Mouse (Mus musculus) stomach, postnatal 0 days (tissue): ENCODE measurements around the gene Ldlrad3. TPM values are rescaled to one million over a fixed set of nuclear protein-coding genes. Genes with fewer than 3 reads are reported as not detected.

Experiments
- ATAC-seq: fragments of 200-750 bp; cut with Nextera tagmentation; 2 replicates; pipeline ENCODE4 v1.8.0; 2017; ENCODE audit not compliant: low FRiP score, low TSS enrichment
- DNase-seq: peaks from one replicate; pipeline ENCODE4 v3.0.0-alpha.2; 2016; ENCODE audit warnings: low spot score
- H3K27ac ChIP-seq: fragments of 300-500 bp; sonication (generic); replicated peaks from 2 replicates; pipeline ENCODE4 v1.5.1; 2014; ENCODE audit warnings: mild to moderate bottlenecking, control low read depth
- H3K27me3 ChIP-seq: fragments of 300-500 bp; sonication (generic); 2 replicates; pipeline ENCODE4 v1.6.1; 2014; ENCODE audit warnings: low read length; ENCODE audit not compliant: control insufficient read depth, insufficient read depth
- H3K36me3 ChIP-seq: fragments of 300-500 bp; sonication (generic); 2 replicates; pipeline ENCODE4 v1.6.1; 2014; ENCODE audit warnings: low read length, mixed read lengths; ENCODE audit not compliant: control insufficient read depth, insufficient read depth
- H3K4me1 ChIP-seq: fragments of 300-500 bp; sonication (generic); replicated peaks from 2 replicates; pipeline ENCODE4 v1.6.1; 2014; ENCODE audit warnings: antibody characterized with exemption; ENCODE audit not compliant: control insufficient read depth, insufficient read depth
- H3K4me2 ChIP-seq: fragments of 300-500 bp; sonication (generic); replicated peaks from 2 replicates; pipeline ENCODE4 v1.6.1; 2014; ENCODE audit warnings: low read depth, mild to moderate bottlenecking, control low read depth, moderate library complexity
- H3K4me3 ChIP-seq: fragments of 300-500 bp; sonication (generic); 2 replicates; pipeline ENCODE4 v1.5.1; 2014; ENCODE audit warnings: low read depth, low read length, control low read depth
- H3K9ac ChIP-seq: fragments of 300-500 bp; sonication (generic); 2 replicates; pipeline ENCODE4 v1.6.1; 2014; ENCODE audit warnings: mild to moderate bottlenecking, low read length, control low read depth, mixed read lengths
- H3K9me3 ChIP-seq: fragments of 300-500 bp; sonication (generic); 2 replicates; pipeline ENCODE4 v1.6.1; 2016; ENCODE audit warnings: low read length; ENCODE audit not compliant: control insufficient read depth
- CTCF ChIP-seq: IDR thresholded peaks from 2 replicates; pipeline ENCODE4 v1.5.1; 2016; ENCODE audit warnings: antibody characterized with exemption, low read depth, mild to moderate bottlenecking, moderate library complexity
- EP300 ChIP-seq: optimal IDR thresholded peaks from 2 replicates; pipeline ENCODE3; 2016; ENCODE audit warnings: antibody characterized with exemption
- WGBS: fragments of 180-500 bp; shearing (Covaris S2); extraction: QIAGEN DNeasy Blood & Tissue Kit; methylation state at CpG from one replicate; pipeline ENCODE4 v1.1.7; 2014; 5-methylcytosine and 5-hydroxymethylcytosine counted together
- polyA plus RNA-seq: library from polyadenylated mRNA; unstranded; fragments of >200 nt; fragmentation: Nextera tagmentation; extraction: Ambion mirVana; gene quantifications from 2 replicates; pipeline ENCODE4 v1.2.1, GENCODE M21; 2015

Gene Ldlrad3
- polyA plus RNA-seq, 1 experiment from 2014 or later: 20.5 TPM

DNA sequence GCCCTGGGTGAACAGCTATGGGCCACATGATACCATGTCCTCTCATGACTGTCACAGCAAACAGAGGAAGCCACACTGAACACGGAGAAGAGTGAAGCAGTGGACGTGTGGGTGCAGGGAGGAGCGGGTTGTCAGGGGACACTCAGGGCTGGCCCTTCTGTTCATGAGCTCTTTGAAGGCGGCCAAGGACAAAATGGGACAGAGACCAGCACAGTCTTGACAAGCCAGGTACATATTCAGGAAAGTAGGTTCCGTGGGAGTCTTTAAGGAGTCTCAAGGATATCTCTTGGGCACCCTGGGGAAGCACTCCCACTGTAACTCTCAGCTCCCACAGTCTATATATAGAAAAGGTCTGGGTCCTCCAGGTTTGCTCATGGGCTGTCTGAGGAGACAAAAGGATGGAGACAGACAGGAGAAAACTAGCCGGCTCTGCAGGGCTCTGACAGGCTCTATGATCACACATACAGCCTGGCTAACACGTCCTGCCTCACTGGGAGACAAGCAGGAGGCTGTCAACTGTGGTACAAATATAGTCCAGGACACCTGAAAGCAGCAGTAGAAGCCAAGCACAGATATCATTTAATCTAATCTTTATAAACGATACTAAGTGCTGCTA lies 121.3 kb downstream of the Ldlrad3 start:
- no peak overlapping the region for H3K4me2 ChIP-seq
- ATAC-seq: no peak
- no peaks in the 10 kb centered on the region for H3K9me3 ChIP-seq
- H3K27me3 ChIP-seq: no peaks in the 10 kb centered on the region
- WGBS: 78% methylated on average over 8 of the region's 8 CpGs
- peaks cover 5% of the 10 kb centered on the region; the same call in 1 of the 2 replicates for H3K36me3 ChIP-seq
- TF ChIP-seq EP300: no peak
- no peak for TF ChIP-seq CTCF
- H3K4me3 ChIP-seq: no peak overlapping the region
- DNase-seq: no peak
- H3K9ac ChIP-seq: no peak overlapping the region
- H3K27ac ChIP-seq: no peak overlapping the region
- no peaks in the 10 kb centered on the region for H3K4me1 ChIP-seq

DNA sequence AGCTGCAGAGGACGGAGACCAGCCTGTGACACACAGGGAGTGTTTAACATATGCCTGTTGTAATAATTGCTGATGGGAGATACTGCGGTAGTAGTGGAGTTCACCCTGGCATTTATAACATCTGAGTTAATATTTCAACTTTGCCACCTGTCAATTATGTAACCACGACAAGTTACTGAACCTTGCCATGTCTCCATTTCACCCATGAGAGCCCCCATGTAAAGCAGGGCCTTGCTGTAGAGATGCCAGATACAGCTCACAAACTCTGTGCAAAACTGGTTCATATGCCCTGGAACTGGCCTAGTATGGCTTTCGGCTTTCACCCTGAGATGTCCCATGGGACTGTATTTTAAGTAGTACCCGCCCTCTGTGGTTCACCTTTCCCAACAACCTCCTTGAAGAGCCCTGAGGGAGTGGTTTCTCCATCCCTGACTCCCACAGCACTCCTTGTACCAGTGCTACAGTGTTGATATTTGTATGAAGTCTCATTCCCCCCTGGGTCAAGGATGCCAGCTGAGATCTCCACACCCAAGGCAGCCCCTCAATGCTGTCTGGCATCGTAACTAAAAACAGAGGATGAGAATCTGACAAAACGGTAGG lies 122.2 kb downstream of the Ldlrad3 start:
- H3K4me1 ChIP-seq: no peaks in the 10 kb centered on the region
- no peak overlapping the region for H3K9ac ChIP-seq
- no peaks in the 10 kb centered on the region for H3K9me3 ChIP-seq
- H3K27ac ChIP-seq: no peak overlapping the region
- ATAC-seq: no peak
- H3K4me2 ChIP-seq: no peak overlapping the region
- WGBS: 88% methylated on average over 7 of the region's 7 CpGs
- no peak for DNase-seq
- no peak overlapping the region for H3K4me3 ChIP-seq
- peaks cover 5% of the 10 kb centered on the region; the same call in 1 of the 2 replicates for H3K36me3 ChIP-seq
- no peaks in the 10 kb centered on the region for H3K27me3 ChIP-seq
- TF ChIP-seq EP300 (no peak), CTCF (no peak)

- TF ChIP-seq EP300 (no peak), CTCF (no peak)
- no peak overlapping the region for H3K9ac ChIP-seq
- H3K36me3 ChIP-seq: peaks cover 5% of the 10 kb centered on the region; the same call in 1 of the 2 replicates
- WGBS: 85% methylated on average over 7 of the region's 7 CpGs
- no peak overlapping the region for H3K27ac ChIP-seq
- no peaks in the 10 kb centered on the region for H3K9me3 ChIP-seq
- no peak overlapping the region for H3K4me3 ChIP-seq
- no peak for DNase-seq
- ATAC-seq: no peak
- no peaks in the 10 kb centered on the region for H3K27me3 ChIP-seq
- H3K4me2 ChIP-seq: no peak overlapping the region
- no peaks in the 10 kb centered on the region for H3K4me1 ChIP-seq
Observed at GRCm38 (mm10) chr2:102062861-102063468, 123.2 kb downstream of the Ldlrad3 start.

GRCm38 (mm10) chr2:102061921-102062320 lies 124.3 kb downstream of the Ldlrad3 start:
- WGBS: 66% methylated on average over 8 of the region's 8 CpGs
- TF ChIP-seq EP300: no peak

GRCm38 (mm10) chr2:102057746-102058145 lies 128.4 kb downstream of the Ldlrad3 start:
- ATAC-seq: no peak
- 78% methylated on average over 12 of the region's 12 CpGs for WGBS
- no peak overlapping the region for H3K9ac ChIP-seq
- H3K36me3 ChIP-seq: peaks cover 7% of the 10 kb centered on the region
- no peak for DNase-seq
- no peak overlapping the region for H3K4me2 ChIP-seq
- H3K4me1 ChIP-seq: no peaks in the 10 kb centered on the region
- no peaks in the 10 kb centered on the region for H3K27me3 ChIP-seq
- no peak overlapping the region for H3K4me3 ChIP-seq
- no peak overlapping the region for H3K27ac ChIP-seq
- TF ChIP-seq CTCF: no peak
- TF ChIP-seq EP300: no peak
- no peaks in the 10 kb centered on the region for H3K9me3 ChIP-seq

More at GRCm38 (mm10) chr2:102061921-102062320, 124.3 kb downstream of the Ldlrad3 start:
- H3K9me3 ChIP-seq: no peaks in the 10 kb centered on the region
- no peaks in the 10 kb centered on the region for H3K4me1 ChIP-seq
- no peak overlapping the region for H3K27ac ChIP-seq
- no peaks in the 10 kb centered on the region for H3K27me3 ChIP-seq
- H3K4me2 ChIP-seq: no peak overlapping the region
- ATAC-seq (no peak), DNase-seq (no peak)
- H3K4me3 ChIP-seq: no peak overlapping the region
- no peak overlapping the region for H3K9ac ChIP-seq
- peaks cover 5% of the 10 kb centered on the region; the same call in 1 of the 2 replicates for H3K36me3 ChIP-seq

DNA sequence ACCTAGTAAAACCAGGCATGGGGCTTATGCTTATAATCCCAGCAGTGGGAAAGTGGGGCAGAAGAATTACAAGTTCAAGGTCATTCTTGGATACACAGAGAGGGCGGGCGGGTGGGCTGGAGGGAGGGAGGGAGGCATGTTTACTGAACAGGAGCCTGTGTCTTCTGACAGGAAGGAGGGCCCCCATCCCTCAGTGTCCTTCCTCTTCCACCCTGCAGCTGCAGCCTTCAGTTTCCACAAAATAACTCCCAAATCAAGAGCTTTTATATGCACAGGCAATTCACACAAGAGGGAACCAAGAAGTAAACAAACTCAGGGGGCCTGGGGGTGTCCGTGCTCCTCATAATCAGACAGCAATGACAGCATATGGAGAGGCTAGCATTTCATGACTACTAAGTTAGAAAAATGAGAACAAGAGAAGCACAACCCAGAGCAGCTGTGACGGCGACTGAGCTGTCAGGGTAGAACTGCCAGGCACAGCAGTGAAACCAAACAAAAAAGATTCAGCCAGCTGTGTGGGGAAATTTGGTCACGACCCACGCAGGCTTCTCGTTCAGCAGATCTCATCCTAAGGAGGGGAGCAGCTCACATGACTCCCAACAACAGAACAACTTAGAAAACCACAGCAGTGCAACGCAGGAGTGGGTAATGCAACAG lies 129.0 kb downstream of the Ldlrad3 start:
- H3K36me3 ChIP-seq: peaks cover 7% of the 10 kb centered on the region
- 44% methylated on average over 9 of the region's 9 CpGs for WGBS
- TF ChIP-seq EP300 (no peak), CTCF (no peak)
- DNase-seq (no peak), ATAC-seq (no peak)
- no peak overlapping the region for H3K4me3 ChIP-seq
- no peak overlapping the region for H3K27ac ChIP-seq
- H3K9ac ChIP-seq: no peak overlapping the region
- no peaks in the 10 kb centered on the region for H3K9me3 ChIP-seq
- no peak overlapping the region for H3K4me2 ChIP-seq
- no peaks in the 10 kb centered on the region for H3K4me1 ChIP-seq
- H3K27me3 ChIP-seq: no peaks in the 10 kb centered on the region
